Comparison of ENCODE assay signal across 8 mouse cellular contexts in the genomic region with DNA sequence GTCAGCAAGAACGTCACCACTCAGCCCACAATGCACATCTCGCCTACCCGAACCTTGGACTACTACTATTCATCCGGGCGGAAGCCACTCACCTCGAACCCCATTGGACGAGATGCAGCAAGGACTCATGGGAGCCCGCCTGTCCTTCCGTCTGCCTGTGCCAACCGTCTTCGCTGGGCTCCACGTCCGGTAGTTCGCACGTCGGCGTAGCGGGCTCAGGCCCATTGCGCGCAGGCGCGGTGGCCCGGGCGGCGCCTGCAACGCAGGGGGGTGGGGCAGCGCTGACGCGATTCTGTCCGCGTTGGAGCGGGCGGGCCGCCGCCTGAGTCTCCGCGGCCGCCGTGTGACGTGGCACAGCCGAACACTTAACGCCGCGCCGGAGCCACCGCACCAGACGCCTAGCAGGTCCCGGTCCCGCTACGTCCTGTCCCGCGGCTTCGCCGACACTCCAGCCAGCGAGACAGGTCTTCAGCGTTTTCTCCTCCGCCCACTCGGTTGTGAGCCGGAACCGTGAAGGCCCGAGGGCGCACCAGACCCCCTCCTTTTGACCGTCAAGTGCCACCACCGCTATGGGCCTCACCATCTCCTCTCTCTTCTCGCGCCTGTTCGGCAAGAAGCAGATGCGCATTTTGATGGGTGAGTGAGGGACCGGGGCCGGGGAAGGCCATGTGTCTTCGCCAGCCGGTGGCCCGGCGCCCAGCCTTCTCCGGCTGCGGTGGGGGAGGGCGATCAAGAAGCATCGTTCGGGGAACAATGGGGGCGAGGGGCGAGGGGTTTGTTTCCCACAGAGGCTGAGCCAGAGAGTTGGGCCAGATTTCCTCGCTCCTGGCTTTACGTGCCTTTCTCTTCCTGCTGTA. TPM values are rescaled to one million over a fixed set of nuclear protein-coding genes. Genes with fewer than 3 reads are reported as not detected.
DNase-seq lines count a peak whose midpoint lies in the region; ATAC-seq lines count a peak whose summit lies in the region.

A gene (plus strand): TSS at position 224 of the 857 bp plus-strand sequence.

- peak within 1 kb of the TSS; percentile 98 for H3K9ac ChIP-seq in lung, embryonic 16.5 days (ENCODE audit: low read length)

- no peaks in the 10 kb centered on the region for H3K9me3 ChIP-seq in lung, embryonic 16.5 days (ENCODE audit: control insufficient read depth, low read length)

- H3K4me2 ChIP-seq in lung, embryonic 16.5 days (ENCODE audit: low read depth, low read length), result peak within 1 kb of the TSS; percentile 82

- peak; percentile 96 to 97 for ATAC-seq in hematopoietic stem cell, adult 5-6 weeks (replicated peaks in 1 of 2; ENCODE audit: insufficient read depth in 1 of 2, low FRiP score in 2 of 2, low TSS enrichment in 1 of 2, low read depth in 1 of 2, poor library complexity in 2 of 2, severe bottlenecking in 2 of 2)
- peak; percentile 98 for ATAC-seq in lung, embryonic 16.5 days (ENCODE audit: low read depth)

- peak within 1 kb of the TSS; percentile 97 for H3K27ac ChIP-seq in lung, embryonic 16.5 days (ENCODE audit: low read length)

- peaks cover 13% of the 10 kb centered on the region for H3K4me1 ChIP-seq in lung, embryonic 16.5 days (replicated peaks; ENCODE audit: control insufficient read depth, insufficient read depth, low read length)

- H3K27me3 ChIP-seq in lung, embryonic 16.5 days (ENCODE audit: control insufficient read depth, insufficient read depth, low read depth, low read length), result no peaks in the 10 kb centered on the region

- H3K4me3 ChIP-seq in lung, embryonic 16.5 days (ENCODE audit: low read length), result peak within 1 kb of the TSS; percentile 99

- WGBS in lung, embryonic 16.5 days, result under 1% methylated on average over 83 of the region's 83 CpGs

- no peaks in the 10 kb centered on the region for H3K36me3 ChIP-seq in lung, embryonic 16.5 days (ENCODE audit: control insufficient read depth, insufficient read depth, low read length)

- peak; percentile 97 for DNase-seq in MEL-GATA-1-ER (ENCODE audit: extremely low read depth, low read depth)
- DNase-seq in cerebellum, adult 8-10 months, result peak; percentile 96
- DNase-seq in forelimb bud, embryonic 11.5 days (ENCODE audit: low read depth, low spot score), result peak; percentile 97
- DNase-seq in layer of hippocampus, adult 9-10 months (ENCODE audit: low spot score), result peak; percentile 93
- DNase-seq in ovary, postnatal 10 days (ENCODE audit: low spot score), result peak; percentile 88
- DNase-seq in thymus, postnatal 10 days (ENCODE audit: low spot score in 2 of 2), result peak; percentile 94 to 95

RNA-seq across cellular contexts. Expression of the gene that starts here (rescaled TPM):
- total RNA-seq in hematopoietic stem cell, adult 5-6 weeks (2017), result 101 and 152 TPM in 2 replicates
- polyA plus RNA-seq in lung, embryonic 16.5 days (2015; fragmentation: Nextera tagmentation; extraction: Ambion mirVana), result 555 and 584 TPM in 2 replicates

Comparison
In these comparisons a context has a peak if more than half of its experiments do, and no peak if none do; other contexts are left out.
1. Peak in every context shown above with its lines: DNase-seq, ATAC-seq, H3K4me3 ChIP-seq and H3K27ac ChIP-seq.